Mouse (Mus musculus): ENCODE results near the gene Tomm34. TPM values are rescaled to one million over a fixed set of nuclear protein-coding genes. Genes with fewer than 3 reads are reported as not detected.

The Tomm34 gene
- polyA plus RNA-seq, 1 experiment from 2014 or later, result 51.3 TPM

DNA sequence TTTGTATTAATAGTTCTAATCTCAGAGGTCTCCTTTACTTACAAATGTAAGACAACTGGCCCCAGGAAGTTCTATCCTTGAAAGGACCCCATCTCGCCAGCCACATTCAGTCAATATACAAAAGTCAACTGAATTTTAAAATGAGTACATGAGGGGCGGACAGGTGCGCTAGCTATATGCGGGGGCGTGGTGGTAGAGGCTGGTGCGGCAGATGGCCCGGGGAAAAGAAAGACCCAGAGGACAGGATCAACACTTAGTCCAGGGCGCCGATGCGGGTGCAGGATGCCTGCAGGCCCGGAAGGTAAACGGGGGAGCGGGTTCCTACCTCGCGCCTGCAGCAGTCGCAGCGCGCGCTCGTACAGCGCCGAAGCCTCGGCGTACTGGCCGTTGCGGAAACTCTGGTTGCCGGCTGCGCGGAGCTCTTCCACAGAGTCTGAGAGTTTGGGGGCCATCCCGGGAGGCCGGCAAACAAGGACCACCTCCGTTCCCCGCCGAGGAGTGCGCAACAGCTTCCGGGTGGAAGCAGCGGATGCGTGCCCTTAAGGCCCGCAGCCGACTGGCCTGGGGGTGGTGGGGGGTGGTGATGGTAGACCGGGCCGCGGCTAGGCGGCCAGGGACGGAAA lies 716 bp downstream of the Tomm34 start, which contains the start of gene Stk4:
Gene Stk4, plus strand, starts transcription at position 181 of the 623 bp plus-strand sequence.
- WGBS, result under 1% methylated on average over 45 of the region's 45 CpGs
- Histone ChIP-seq H3K9ac (ENCODE audit: low read length) (peak within 1 kb of the TSS; percentile 93), H3K27me3 (ENCODE audit: control insufficient read depth, insufficient read depth, low read depth, low read length) (no peaks in the 10 kb centered on the region), H3K4me3 (ENCODE audit: low read length) (peak within 1 kb of the TSS; percentile 100), H3K9me3 (ENCODE audit: control insufficient read depth, low read length) (no peaks in the 10 kb centered on the region), H3K27ac (ENCODE audit: low read length) (peak within 1 kb of the TSS; percentile 75), H3K4me2 (ENCODE audit: low read depth, low read length) (peak within 1 kb of the TSS; percentile 97), H3K36me3 (ENCODE audit: control insufficient read depth, insufficient read depth, low read length) (peaks cover under 1% of the 10 kb centered on the region; the same call in 1 of the 2 replicates), H3K4me1 (replicated peaks; ENCODE audit: control insufficient read depth, insufficient read depth, low read length) (peaks cover 20% of the 10 kb centered on the region)
- ATAC-seq (ENCODE audit: low read depth), result peak; percentile 29

DNA sequence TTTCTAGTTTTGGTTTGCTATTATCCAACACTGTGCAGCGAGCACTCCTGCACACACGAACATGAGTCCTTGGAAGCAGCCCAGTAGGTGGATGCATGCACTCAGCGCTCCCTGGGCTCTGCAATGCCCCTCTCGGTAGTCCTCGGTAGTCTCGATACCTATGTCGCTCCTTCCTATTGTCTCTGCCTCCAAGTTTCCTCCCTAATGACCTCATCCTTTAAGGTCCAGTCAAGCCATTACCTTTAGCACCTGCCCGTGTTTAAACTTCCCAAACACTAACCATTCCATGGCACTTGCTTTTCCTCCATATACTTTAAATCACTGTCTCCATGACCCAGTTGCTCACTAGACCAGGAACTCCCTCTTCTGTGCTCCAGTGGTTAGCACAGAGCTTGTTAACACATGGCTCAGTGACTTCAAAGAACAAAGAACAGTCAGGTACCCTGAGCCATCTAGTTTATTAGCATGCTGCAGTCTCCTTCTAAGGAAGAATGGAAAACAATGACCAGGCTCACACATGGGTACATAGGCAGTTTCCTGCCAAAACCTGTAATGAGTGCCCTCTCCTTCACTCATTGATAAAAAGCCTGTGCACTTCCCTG lies 11.2 kb downstream of the Tomm34 start:
- H3K9me3 ChIP-seq (ENCODE audit: control insufficient read depth, low read length), result no peaks in the 10 kb centered on the region
- H3K27ac ChIP-seq (ENCODE audit: low read length), result no peak overlapping the region

GRCm38 (mm10) chr2:164054671-164055070 lies 16.3 kb downstream of the Tomm34 start:
- H3K4me2 ChIP-seq (ENCODE audit: low read depth, low read length), result no peak overlapping the region
- no peak overlapping the region for H3K27ac ChIP-seq (ENCODE audit: low read length)
- H3K9me3 ChIP-seq (ENCODE audit: control insufficient read depth, low read length), result no peaks in the 10 kb centered on the region
- no peaks in the 10 kb centered on the region for H3K4me1 ChIP-seq (replicated peaks; ENCODE audit: control insufficient read depth, insufficient read depth, low read length)
- no peaks in the 10 kb centered on the region for H3K27me3 ChIP-seq (ENCODE audit: control insufficient read depth, insufficient read depth, low read depth, low read length)
- ATAC-seq (ENCODE audit: low read depth), result no peak
- peaks cover 29% of the 10 kb centered on the region for H3K36me3 ChIP-seq (ENCODE audit: control insufficient read depth, insufficient read depth, low read length)
- WGBS, result 86% methylated on average over 8 of the region's 8 CpGs
- H3K9ac ChIP-seq (ENCODE audit: low read length), result no peak overlapping the region
- H3K4me3 ChIP-seq (ENCODE audit: low read length), result no peak overlapping the region

More for the DNA sequence above, 11.2 kb downstream of the Tomm34 start:
- Histone ChIP-seq H3K4me2 (ENCODE audit: low read depth, low read length) (no peak overlapping the region), H3K27me3 (ENCODE audit: control insufficient read depth, insufficient read depth, low read depth, low read length) (no peaks in the 10 kb centered on the region), H3K36me3 (ENCODE audit: control insufficient read depth, insufficient read depth, low read length) (peaks cover 49% of the 10 kb centered on the region), H3K4me3 (ENCODE audit: low read length) (no peak overlapping the region), H3K4me1 (replicated peaks; ENCODE audit: control insufficient read depth, insufficient read depth, low read length) (no peaks in the 10 kb centered on the region), H3K9ac (ENCODE audit: low read length) (no peak overlapping the region)
- no peak for ATAC-seq (ENCODE audit: low read depth)
- WGBS, result 88% methylated on average over 8 of the region's 8 CpGs

DNA sequence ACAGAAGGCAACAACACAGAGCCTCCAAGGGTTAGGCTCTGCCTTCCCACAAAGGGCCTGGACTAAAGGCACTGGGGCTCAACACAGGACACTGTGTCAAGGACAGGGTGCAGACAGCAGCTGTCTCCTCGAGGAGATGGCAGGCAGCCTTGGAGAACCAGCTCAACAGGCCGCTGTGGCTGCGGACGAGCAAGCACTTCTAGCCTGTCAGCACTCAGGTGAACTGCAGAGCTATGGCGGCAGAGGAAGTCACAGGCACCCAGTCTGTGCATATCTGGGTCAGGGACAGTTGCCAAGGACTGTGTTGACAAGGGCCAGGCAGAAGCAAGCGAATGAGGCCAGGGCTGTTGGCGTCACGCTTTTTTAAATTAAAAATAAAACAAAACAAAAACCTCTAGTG lies 17.2 kb downstream of the Tomm34 start:
- Histone ChIP-seq H3K4me2 (ENCODE audit: low read depth, low read length) (no peak overlapping the region), H3K27ac (ENCODE audit: low read length) (no peak overlapping the region), H3K4me1 (replicated peaks; ENCODE audit: control insufficient read depth, insufficient read depth, low read length) (no peaks in the 10 kb centered on the region), H3K4me3 (ENCODE audit: low read length) (no peak overlapping the region), H3K36me3 (ENCODE audit: control insufficient read depth, insufficient read depth, low read length) (peaks cover 20% of the 10 kb centered on the region), H3K9me3 (ENCODE audit: control insufficient read depth, low read length) (no peaks in the 10 kb centered on the region), H3K27me3 (ENCODE audit: control insufficient read depth, insufficient read depth, low read depth, low read length) (no peaks in the 10 kb centered on the region), H3K9ac (ENCODE audit: low read length) (no peak overlapping the region)
- ATAC-seq (ENCODE audit: low read depth), result no peak
- WGBS, result 82% methylated on average over 8 of the region's 8 CpGs

GRCm38 (mm10) chr2:164047197-164047690 lies 23.7 kb downstream of the Tomm34 start:
- no peak overlapping the region for H3K27ac ChIP-seq (ENCODE audit: low read length)
- H3K4me2 ChIP-seq (ENCODE audit: low read depth, low read length), result peak overlapping the region; percentile 42
- no peaks in the 10 kb centered on the region for H3K9me3 ChIP-seq (ENCODE audit: control insufficient read depth, low read length)
- no peaks in the 10 kb centered on the region for H3K36me3 ChIP-seq (ENCODE audit: control insufficient read depth, insufficient read depth, low read length)
- no peaks in the 10 kb centered on the region for H3K27me3 ChIP-seq (ENCODE audit: control insufficient read depth, insufficient read depth, low read depth, low read length)
- peak overlapping the region; percentile 30 for H3K4me3 ChIP-seq (ENCODE audit: low read length)
- ATAC-seq (ENCODE audit: low read depth), result peak; percentile 72
- 0 out of 2 replicates have a peak, but pooled peaks cover 2% of the 10 kb centered on the region for H3K4me1 ChIP-seq (replicated peaks; ENCODE audit: control insufficient read depth, insufficient read depth, low read length)
- 1% methylated on average over 11 of the region's 16 CpGs for WGBS
- H3K9ac ChIP-seq (ENCODE audit: low read length), result no peak overlapping the region

- H3K36me3 ChIP-seq (ENCODE audit: control insufficient read depth, insufficient read depth, low read length), result no peaks in the 10 kb centered on the region
- no peaks in the 10 kb centered on the region for H3K4me1 ChIP-seq (replicated peaks; ENCODE audit: control insufficient read depth, insufficient read depth, low read length)
- H3K4me3 ChIP-seq (ENCODE audit: low read length), result no peak overlapping the region
- H3K9ac ChIP-seq (ENCODE audit: low read length), result no peak overlapping the region
- no peaks in the 10 kb centered on the region for H3K27me3 ChIP-seq (ENCODE audit: control insufficient read depth, insufficient read depth, low read depth, low read length)
- no peak overlapping the region for H3K4me2 ChIP-seq (ENCODE audit: low read depth, low read length)
- WGBS, result 76% methylated on average over 2 of the region's 2 CpGs
- H3K27ac ChIP-seq (ENCODE audit: low read length), result no peak overlapping the region
- no peak for ATAC-seq (ENCODE audit: low read depth)
- H3K9me3 ChIP-seq (ENCODE audit: control insufficient read depth, low read length), result no peaks in the 10 kb centered on the region
Measured at GRCm38 (mm10) chr2:164041523-164041922, 29.4 kb downstream of the Tomm34 start.

DNA sequence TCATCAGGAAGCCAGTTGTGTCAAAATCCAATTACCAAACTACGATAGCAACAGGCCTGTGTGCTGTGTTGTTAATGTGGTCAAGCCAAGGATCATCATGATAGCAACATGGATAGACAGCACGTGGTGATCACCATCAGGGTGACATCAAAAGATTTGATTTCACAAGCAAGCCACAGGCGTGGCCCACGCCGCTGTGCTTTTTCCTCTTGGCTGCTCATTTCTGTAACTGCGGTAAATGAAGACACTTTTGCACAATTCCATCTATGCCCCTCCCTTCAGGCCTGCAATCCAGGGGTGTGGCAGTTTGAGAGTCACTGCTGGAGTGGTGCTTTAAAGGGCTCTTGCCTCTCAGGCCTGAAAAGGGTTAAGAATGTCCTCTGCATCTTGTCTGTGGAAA lies 30.0 kb downstream of the Tomm34 start:
- ATAC-seq (ENCODE audit: low read depth), result no peak
- Histone ChIP-seq H3K27me3 (ENCODE audit: control insufficient read depth, insufficient read depth, low read depth, low read length) (no peaks in the 10 kb centered on the region), H3K9ac (ENCODE audit: low read length) (no peak overlapping the region), H3K27ac (ENCODE audit: low read length) (no peak overlapping the region), H3K4me1 (replicated peaks; ENCODE audit: control insufficient read depth, insufficient read depth, low read length) (no peaks in the 10 kb centered on the region), H3K9me3 (ENCODE audit: control insufficient read depth, low read length) (no peaks in the 10 kb centered on the region), H3K4me2 (ENCODE audit: low read depth, low read length) (no peak overlapping the region), H3K4me3 (ENCODE audit: low read length) (no peak overlapping the region), H3K36me3 (ENCODE audit: control insufficient read depth, insufficient read depth, low read length) (no peaks in the 10 kb centered on the region)
- 78% methylated on average over 6 of the region's 6 CpGs for WGBS

DNA sequence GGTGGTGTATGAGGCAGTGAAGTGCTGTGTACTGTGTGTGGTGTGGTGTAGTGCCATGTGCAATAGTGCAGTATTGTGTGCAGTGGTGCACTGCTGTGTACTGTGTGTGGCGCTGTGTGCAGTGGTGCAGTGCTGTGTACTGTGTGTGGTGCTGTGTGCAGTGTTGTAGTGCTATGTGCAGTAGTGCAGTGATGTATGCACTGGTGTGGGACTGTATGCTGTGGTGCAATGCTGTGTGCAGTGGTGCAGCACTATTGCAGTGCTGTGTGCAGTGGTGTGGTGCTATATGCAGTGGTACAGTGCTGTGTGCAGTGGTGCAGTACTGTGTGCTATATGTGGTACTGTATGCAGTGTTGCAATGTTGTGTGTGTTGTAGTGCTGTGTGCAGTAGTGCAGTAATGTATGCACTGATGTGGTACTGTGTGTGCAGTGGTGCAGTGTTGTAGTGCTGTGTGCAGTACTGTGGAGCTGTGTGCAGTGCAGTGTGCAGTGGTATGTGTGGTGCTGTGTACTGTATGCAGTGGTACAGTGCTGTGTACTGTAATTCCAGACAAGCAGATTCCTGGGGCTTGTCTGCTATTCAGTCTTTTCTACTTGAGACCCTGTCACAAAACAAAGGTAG lies 32.5 kb downstream of the Tomm34 start:
- Histone ChIP-seq H3K27me3 (ENCODE audit: control insufficient read depth, insufficient read depth, low read depth, low read length) (no peaks in the 10 kb centered on the region), H3K36me3 (ENCODE audit: control insufficient read depth, insufficient read depth, low read length) (no peaks in the 10 kb centered on the region), H3K4me1 (replicated peaks; ENCODE audit: control insufficient read depth, insufficient read depth, low read length) (no peaks in the 10 kb centered on the region), H3K4me2 (ENCODE audit: low read depth, low read length) (no peak overlapping the region), H3K27ac (ENCODE audit: low read length) (no peak overlapping the region), H3K4me3 (ENCODE audit: low read length) (no peak overlapping the region), H3K9me3 (ENCODE audit: control insufficient read depth, low read length) (no peaks in the 10 kb centered on the region), H3K9ac (ENCODE audit: low read length) (no peak overlapping the region)
- no peak for ATAC-seq (ENCODE audit: low read depth)
- 100% methylated on average over 1 of the region's 1 CpGs for WGBS

DNA sequence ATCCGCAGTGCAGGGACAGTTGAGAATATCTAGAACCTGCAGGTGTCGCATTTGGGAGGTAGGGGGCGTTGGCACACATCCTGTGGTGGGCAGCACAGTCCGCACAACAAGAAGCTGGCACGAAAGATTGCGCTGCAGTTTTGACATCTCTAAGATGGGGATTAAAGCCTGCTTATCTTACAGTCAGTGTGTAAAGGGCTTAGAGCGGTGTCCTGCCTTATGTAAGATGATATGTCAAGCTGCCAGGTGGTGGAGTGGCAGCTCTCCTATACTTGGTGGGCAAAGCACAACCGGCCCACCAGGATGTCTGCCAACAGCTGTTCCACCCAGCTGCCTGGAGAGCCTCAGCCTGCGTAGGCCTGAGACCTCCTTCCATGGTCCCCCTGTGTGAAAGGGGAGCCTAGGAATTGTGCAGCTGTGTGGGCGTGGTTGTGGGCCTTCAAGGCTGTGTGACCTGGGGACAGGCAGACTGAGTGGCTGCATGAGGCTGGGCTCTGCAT lies 34.4 kb downstream of the Tomm34 start:
- WGBS, result 45% methylated on average over 10 of the region's 10 CpGs
- ATAC-seq (ENCODE audit: low read depth), result peak; percentile 47; the same call in 1 of the 2 replicates
- Histone ChIP-seq H3K27me3 (ENCODE audit: control insufficient read depth, insufficient read depth, low read depth, low read length) (no peaks in the 10 kb centered on the region), H3K4me3 (ENCODE audit: low read length) (no peak overlapping the region), H3K9ac (ENCODE audit: low read length) (no peak overlapping the region), H3K27ac (ENCODE audit: low read length) (no peak overlapping the region), H3K4me1 (replicated peaks; ENCODE audit: control insufficient read depth, insufficient read depth, low read length) (no peaks in the 10 kb centered on the region), H3K4me2 (ENCODE audit: low read depth, low read length) (no peak overlapping the region), H3K36me3 (ENCODE audit: control insufficient read depth, insufficient read depth, low read length) (no peaks in the 10 kb centered on the region), H3K9me3 (ENCODE audit: control insufficient read depth, low read length) (no peaks in the 10 kb centered on the region)
